Mouse (Mus musculus) hindbrain, embryonic 13.5 days (tissue): ENCODE results near the gene Pole2. TPM values are rescaled to one million over a fixed set of nuclear protein-coding genes. Genes with fewer than 3 reads are reported as not detected.
"Not testable (repeated sequence)": the region's sequence is repeated elsewhere in the genome, so short reads cannot be mapped to it uniquely, and the experiment has no call there.

ENCODE experiments used
- ATAC-seq: fragments of 200-750 bp; cut with Nextera tagmentation; 2 replicates; pipeline ENCODE4 v1.8.0; 2017; ENCODE audit warnings: moderate TSS enrichment; ENCODE audit not compliant: low FRiP score
- H3K27ac ChIP-seq: fragments of 300-500 bp; sonication (generic); 2 replicates; pipeline ENCODE4 v1.5.1; 2015; ENCODE audit warnings: inconsistent platforms, mild to moderate bottlenecking, moderate library complexity
- H3K27me3 ChIP-seq: fragments of 300-500 bp; sonication (generic); 2 replicates; pipeline ENCODE4 v1.6.1; 2015; ENCODE audit warnings: mild to moderate bottlenecking, inconsistent platforms
- H3K36me3 ChIP-seq: fragments of 300-500 bp; sonication (generic); 2 replicates; pipeline ENCODE4 v1.6.1; 2015; ENCODE audit warnings: mild to moderate bottlenecking, inconsistent platforms
- H3K4me1 ChIP-seq: fragments of 300-500 bp; sonication (generic); replicated peaks from 2 replicates; pipeline ENCODE4 v1.6.1; 2015; ENCODE audit warnings: inconsistent platforms
- H3K4me2 ChIP-seq: fragments of 300-500 bp; sonication (generic); 2 replicates; pipeline ENCODE4 v1.6.1; 2015; ENCODE audit warnings: inconsistent platforms, mild to moderate bottlenecking, moderate library complexity
- H3K4me3 ChIP-seq: fragments of 300-500 bp; sonication (generic); 2 replicates; pipeline ENCODE4 v1.5.1; 2015; ENCODE audit warnings: mild to moderate bottlenecking, inconsistent platforms
- H3K9ac ChIP-seq: fragments of 300-500 bp; sonication (generic); 2 replicates; pipeline ENCODE4 v1.6.1; 2015; ENCODE audit warnings: mild to moderate bottlenecking, inconsistent platforms
- H3K9me3 ChIP-seq: fragments of 300-500 bp; sonication (generic); 2 replicates; pipeline ENCODE4 v1.6.1; 2016; ENCODE audit warnings: inconsistent platforms
- WGBS: fragments of 180-500 bp; shearing (Covaris S2); methylation state at CpG from one replicate; pipeline ENCODE4 v1.1.7; 2015; 5-methylcytosine and 5-hydroxymethylcytosine counted together
- microRNA-seq: library from miRNA; unstranded; fragments of <30 nt; microRNA quantifications from one replicate; pipeline ENCODE4, GENCODE M21; 2016
- polyA plus RNA-seq: library from polyadenylated mRNA; unstranded; fragments of >200 nt; fragmentation: Nextera tagmentation; extraction: Ambion mirVana; gene quantifications from 2 replicates; pipeline ENCODE4 v1.2.1, GENCODE M21; 2015

Pole2 gene
- polyA plus RNA-seq, 1 experiment from 2014 or later, result 5.7 TPM

- Histone ChIP-seq H3K36me3 (no peaks in the 10 kb centered on the region), H3K9ac (no peak overlapping the region), H3K27ac (no peak overlapping the region), H3K9me3 (no peaks in the 10 kb centered on the region), H3K4me3 (no peak overlapping the region), H3K4me1 (peaks cover 9% of the 10 kb centered on the region), H3K27me3 (no peaks in the 10 kb centered on the region), H3K4me2 (no peak overlapping the region)
- ATAC-seq, result no peak
- 64% methylated on average over 3 of the region's 3 CpGs for WGBS
Observed at GRCm38 (mm10) chr12:69164904-69165303, 63.1 kb downstream of the Pole2 start.

GRCm38 (mm10) chr12:69163586-69163985 is 64.4 kb downstream of the Pole2 start:
- H3K9ac ChIP-seq, H3K36me3 ChIP-seq, H3K27ac ChIP-seq, ATAC-seq, H3K4me3 ChIP-seq, H3K9me3 ChIP-seq, H3K4me1 ChIP-seq, H3K4me2 ChIP-seq, H3K27me3 ChIP-seq: not testable (repeated sequence)
- WGBS, result 89% methylated on average over 4 of the region's 4 CpGs

GRCm38 (mm10) chr12:69160677-69161076 is 67.3 kb downstream of the Pole2 start:
- WGBS, result 83% methylated on average over 2 of the region's 2 CpGs
- H3K27me3 ChIP-seq, H3K4me3 ChIP-seq, H3K4me2 ChIP-seq, H3K27ac ChIP-seq, ATAC-seq, H3K9ac ChIP-seq, H3K9me3 ChIP-seq: not testable (repeated sequence)
- peaks cover 18% of the 10 kb centered on the region for H3K36me3 ChIP-seq
- peaks cover 15% of the 10 kb centered on the region for H3K4me1 ChIP-seq

GRCm38 (mm10) chr12:69159578-69159940 is 68.4 kb downstream of the Pole2 start:
- Histone ChIP-seq H3K27ac (no peak overlapping the region), H3K4me3 (peak overlapping the region; percentile 19), H3K4me2 (peak overlapping the region; percentile 30), H3K9me3 (no peaks in the 10 kb centered on the region), H3K4me1 (peaks cover 15% of the 10 kb centered on the region), H3K27me3 (no peaks in the 10 kb centered on the region), H3K9ac (no peak overlapping the region), H3K36me3 (peaks cover 24% of the 10 kb centered on the region)
- ATAC-seq, result no peak; the same call in 1 of the 2 replicates
- WGBS, result 6% methylated on average over 9 of the region's 9 CpGs

- H3K9ac ChIP-seq, result peak within 1 kb of the TSS; percentile 91
- H3K4me2 ChIP-seq, result peak within 1 kb of the TSS; percentile 75
- peak within 1 kb of the TSS; percentile 72 for H3K4me3 ChIP-seq
- H3K27ac ChIP-seq, result peak within 1 kb of the TSS; percentile 96
- peaks cover 15% of the 10 kb centered on the region for H3K4me1 ChIP-seq
- WGBS, result under 1% methylated on average over 59 of the region's 68 CpGs
- not testable (repeated sequence) for H3K27me3 ChIP-seq, H3K9me3 ChIP-seq
- peaks cover 24% of the 10 kb centered on the region for H3K36me3 ChIP-seq
- ATAC-seq, result peak; percentile 99
Observed at GRCm38 (mm10) chr12:69158765-69159577, 69.0 kb downstream of the Pole2 start, which contains the start of gene Rps29. TSS of gene Rps29 (minus strand) at chr12:69159186.

- peaks cover 15% of the 10 kb centered on the region for H3K4me1 ChIP-seq
- peak overlapping the region; percentile 72 for H3K4me3 ChIP-seq
- peaks cover 24% of the 10 kb centered on the region for H3K36me3 ChIP-seq
- H3K27me3 ChIP-seq, result no peaks in the 10 kb centered on the region
- peak overlapping the region; percentile 96 for H3K27ac ChIP-seq
- under 1% methylated on average over 19 of the region's 19 CpGs for WGBS
- peak overlapping the region; percentile 75 for H3K4me2 ChIP-seq
- ATAC-seq, result no peak
- H3K9me3 ChIP-seq, result no peaks in the 10 kb centered on the region
- H3K9ac ChIP-seq, result peak overlapping the region; percentile 91
Observed at GRCm38 (mm10) chr12:69158366-69158764, 69.6 kb downstream of the Pole2 start.

- no peak for ATAC-seq
- H3K36me3 ChIP-seq, result peaks cover 24% of the 10 kb centered on the region
- no peak overlapping the region for H3K27ac ChIP-seq
- H3K27me3 ChIP-seq, result no peaks in the 10 kb centered on the region
- peaks cover 15% of the 10 kb centered on the region for H3K4me1 ChIP-seq
- no peak overlapping the region for H3K9ac ChIP-seq
- WGBS, result 95% methylated on average over 2 of the region's 2 CpGs
- peak overlapping the region; percentile 75; the same call in 1 of the 2 replicates for H3K4me2 ChIP-seq
- no peaks in the 10 kb centered on the region for H3K9me3 ChIP-seq
- H3K4me3 ChIP-seq, result peak overlapping the region; percentile 72; the same call in 1 of the 2 replicates
Observed at GRCm38 (mm10) chr12:69157107-69157506, 70.9 kb downstream of the Pole2 start.

GRCm38 (mm10) chr12:69156436-69156835 is 71.6 kb downstream of the Pole2 start:
- H3K9ac ChIP-seq, result no peak overlapping the region
- 79% methylated on average over 4 of the region's 4 CpGs for WGBS
- no peak overlapping the region for H3K4me3 ChIP-seq
- peaks cover 24% of the 10 kb centered on the region for H3K36me3 ChIP-seq
- H3K27me3 ChIP-seq, result no peaks in the 10 kb centered on the region
- H3K9me3 ChIP-seq, result no peaks in the 10 kb centered on the region
- no peak overlapping the region for H3K27ac ChIP-seq
- H3K4me1 ChIP-seq, result peaks cover 15% of the 10 kb centered on the region
- no peak overlapping the region for H3K4me2 ChIP-seq
- no peak for ATAC-seq

GRCm38 (mm10) chr12:69155923-69156322 is 72.1 kb downstream of the Pole2 start:
- peaks cover 24% of the 10 kb centered on the region for H3K36me3 ChIP-seq
- ATAC-seq, result no peak
- H3K27ac ChIP-seq, result no peak overlapping the region
- WGBS, result 85% methylated on average over 2 of the region's 2 CpGs
- no peak overlapping the region for H3K4me3 ChIP-seq
- peaks cover 15% of the 10 kb centered on the region for H3K4me1 ChIP-seq
- H3K9ac ChIP-seq, result no peak overlapping the region
- H3K4me2 ChIP-seq, result no peak overlapping the region
- H3K9me3 ChIP-seq, result no peaks in the 10 kb centered on the region
- no peaks in the 10 kb centered on the region for H3K27me3 ChIP-seq

Small RNAs within 50 kb of the gene (microRNA-seq; reads per million reads assigned to microRNA genes)
- gene Gm47287 (not detected), gene Gm47295 (not detected)

Other genes with a start within 250 kb of the Pole2 start
- gene Rps29, start 69.0 kb downstream of the Pole2 start, polyA plus RNA-seq, result 1,307 and 1,397 TPM in 2 replicates
- 4.6 and 5.5 TPM in 2 replicates for gene Lrr1, start 59.4 kb downstream of the Pole2 start, polyA plus RNA-seq
- 410 and 412 TPM in 2 replicates for gene Rpl36al, start 44.1 kb downstream of the Pole2 start, polyA plus RNA-seq
- gene Mgat2, start 44.0 kb downstream of the Pole2 start, polyA plus RNA-seq, result 32.8 and 34.1 TPM in 2 replicates
- gene Gm49383, start 31.1 kb downstream of the Pole2 start, polyA plus RNA-seq, result 16.8 and 18.8 TPM in 2 replicates
- 7.8 and 8.9 TPM in 2 replicates for gene Dnaaf2, start 29.8 kb downstream of the Pole2 start, polyA plus RNA-seq
- 16.2 and 17.3 TPM in 2 replicates for gene Gm49384, start 23.9 kb downstream of the Pole2 start, polyA plus RNA-seq
- gene Klhdc1, start 13.0 kb upstream of the Pole2 start, polyA plus RNA-seq, result 10.7 and 11.6 TPM in 2 replicates
- gene Klhdc2, start 68.5 kb upstream of the Pole2 start, polyA plus RNA-seq, result 294 TPM in 2 replicates
- 90.8 and 98.8 TPM in 2 replicates for gene Nemf, start 129.0 kb upstream of the Pole2 start, polyA plus RNA-seq
- 26.0 and 28.5 TPM in 2 replicates for gene Arf6, start 144.0 kb upstream of the Pole2 start, polyA plus RNA-seq
- 0.81 and 1.4 TPM in 2 replicates for gene Gm9887, start 144.3 kb upstream of the Pole2 start, polyA plus RNA-seq